Mouse (Mus musculus) ES-Bruce4 (cell line): ENCODE measurements around the gene Traf5.

Source experiments
- CTCF ChIP-seq: IDR thresholded peaks from one replicate; pipeline ENCODE4 v1.8.1; 2011; ENCODE audit warnings: low read depth, low read length
- POLR2A ChIP-seq: IDR thresholded peaks from one replicate; pipeline ENCODE4 v1.8.1; 2011; ENCODE audit warnings: low read length; ENCODE audit not compliant: insufficient read depth

DNA sequence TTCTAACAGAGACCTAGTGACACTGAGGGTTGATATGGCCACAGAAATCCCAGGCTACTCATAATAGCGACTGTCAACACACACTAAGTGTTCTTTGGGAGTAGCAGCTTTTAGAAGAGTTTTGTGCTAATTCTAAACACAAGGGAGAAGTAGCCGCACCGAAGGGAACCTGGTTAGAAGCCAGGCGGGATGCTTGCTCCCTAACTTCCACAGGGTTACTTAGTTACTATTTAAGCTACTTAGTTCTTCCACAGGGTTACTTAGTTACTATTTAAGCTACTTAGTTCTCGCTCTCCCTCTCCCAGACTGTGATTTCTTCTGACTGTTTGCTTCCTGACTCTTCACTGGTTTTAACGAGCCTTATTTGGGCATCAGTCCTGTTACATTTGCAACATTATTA lies 10.8 kb upstream of the Traf5 start:
- TF ChIP-seq CTCF: no peak
- TF ChIP-seq POLR2A: no peak
